11 mouse cellular contexts compared by ENCODE assay signal in the genomic region with DNA sequence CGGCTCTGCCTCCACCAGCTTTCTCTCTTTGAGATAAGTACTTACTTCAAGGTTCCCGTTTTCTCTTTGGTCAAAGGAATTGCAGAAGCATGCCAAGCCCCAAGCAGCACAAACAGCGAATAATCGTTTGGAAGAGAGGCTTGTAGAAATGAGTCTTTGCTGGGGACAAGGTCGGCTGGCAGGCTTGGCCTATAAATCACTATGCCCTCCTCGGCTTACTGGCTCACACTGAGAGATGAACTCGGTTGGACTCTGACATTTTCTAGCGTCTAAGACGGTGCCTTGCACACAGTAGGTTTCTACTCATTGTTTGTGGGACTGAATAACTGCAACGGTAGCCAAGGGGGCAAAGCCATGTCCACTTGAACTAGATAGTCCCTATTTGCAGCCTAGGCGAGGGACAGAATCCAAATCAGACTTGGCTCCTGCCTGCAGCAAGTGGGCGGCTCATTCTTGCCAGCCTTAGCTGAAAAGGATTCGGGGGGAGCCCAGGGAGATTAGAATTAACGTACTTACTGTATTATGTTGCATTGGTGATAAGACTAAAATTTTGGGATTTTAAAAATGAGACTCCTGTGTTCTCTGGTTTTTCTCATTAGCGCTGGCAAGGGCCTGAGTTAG.
DNase-seq lines count a peak whose midpoint lies in the region; ATAC-seq lines count a peak whose summit lies in the region.
"Had no signal": no experiment of that assay in that cellular context is flagged by ENCODE, and none has a peak within 500 bp of the region (broad histone marks: within the 10 kb centered on the region; RNA-seq: fewer than 3 reads in every experiment).

No protein-coding gene starts in this region.

- H3K9ac ChIP-seq in hindbrain, embryonic 13.5 days = no peak overlapping the region
- H3K9ac ChIP-seq in hindbrain, embryonic 11.5 days (ENCODE audit: low read depth, low read length) = no peak overlapping the region
- H3K9ac ChIP-seq in stomach, embryonic 16.5 days (ENCODE audit: low read length) = peak overlapping the region; percentile 2; the same call in 1 of the 2 replicates
- H3K9ac ChIP-seq: embryonic facial prominence, embryonic 15.5 days; limb, embryonic 13.5 days had no signal

- 69% methylated on average over 15 of the region's 15 CpGs for WGBS in hindbrain, embryonic 13.5 days
- WGBS in hindbrain, embryonic 11.5 days = 81% methylated on average over 15 of the region's 15 CpGs
- 66% methylated on average over 15 of the region's 15 CpGs for WGBS in stomach, embryonic 16.5 days

- peak; percentile 70 to 73 for DNase-seq in cerebellum, postnatal 10 days
- no peak for DNase-seq in cerebellum, adult 9-10 months
- no peak for DNase-seq in hindbrain, embryonic 11.5 days (ENCODE audit: low spot score)
- DNase-seq in ovary, adult 18-20 months (ENCODE audit: low spot score) = peak; percentile 70
- no peak for DNase-seq in ovary, postnatal 10 days (ENCODE audit: low spot score)
- DNase-seq in retina, embryonic 14.5 days (ENCODE audit: low spot score) = no peak

- peak overlapping the region; percentile 32; the same call in 1 of the 2 replicates for H3K27ac ChIP-seq in hindbrain, embryonic 13.5 days
- no peak overlapping the region for H3K27ac ChIP-seq in hindbrain, embryonic 11.5 days (ENCODE audit: low read depth, low read length)
- peak overlapping the region; percentile 46; the same call in 1 of the 2 replicates for H3K27ac ChIP-seq in stomach, embryonic 16.5 days (ENCODE audit: low read length)
- H3K27ac ChIP-seq: embryonic facial prominence, embryonic 15.5 days; kidney, postnatal 0 days; limb, embryonic 13.5 days had no signal

- H3K27me3 ChIP-seq in hindbrain, embryonic 13.5 days = no peaks in the 10 kb centered on the region
- no peaks in the 10 kb centered on the region for H3K27me3 ChIP-seq in hindbrain, embryonic 11.5 days (ENCODE audit: control insufficient read depth, insufficient read depth, low read length)
- no peaks in the 10 kb centered on the region for H3K27me3 ChIP-seq in stomach, embryonic 16.5 days (ENCODE audit: control insufficient read depth, insufficient read depth, low read length)
- H3K27me3 ChIP-seq: embryonic facial prominence, embryonic 15.5 days; limb, embryonic 13.5 days had no signal

- no peak overlapping the region for H3K4me3 ChIP-seq in hindbrain, embryonic 13.5 days
- no peak overlapping the region for H3K4me3 ChIP-seq in hindbrain, embryonic 11.5 days (ENCODE audit: low read depth, low read length)
- no peak overlapping the region for H3K4me3 ChIP-seq in stomach, embryonic 16.5 days (replicated peaks; ENCODE audit: low read length)
- H3K4me3 ChIP-seq: embryonic facial prominence, embryonic 15.5 days; limb, embryonic 13.5 days had no signal

- H3K4me1 ChIP-seq in hindbrain, embryonic 13.5 days (replicated peaks) = peaks cover 76% of the 10 kb centered on the region
- peaks cover 3% of the 10 kb centered on the region; the same call in 1 of the 2 replicates for H3K4me1 ChIP-seq in hindbrain, embryonic 11.5 days (replicated peaks; ENCODE audit: control insufficient read depth, insufficient read depth, low read length)
- peaks cover 18% of the 10 kb centered on the region; the same call in 1 of the 2 replicates for H3K4me1 ChIP-seq in stomach, embryonic 16.5 days (ENCODE audit: control insufficient read depth, insufficient read depth, low read length)

- no peaks in the 10 kb centered on the region for H3K36me3 ChIP-seq in hindbrain, embryonic 13.5 days
- no peaks in the 10 kb centered on the region for H3K36me3 ChIP-seq in hindbrain, embryonic 11.5 days (ENCODE audit: control insufficient read depth, insufficient read depth, low read length)
- H3K36me3 ChIP-seq in stomach, embryonic 16.5 days (ENCODE audit: control insufficient read depth, insufficient read depth, low read length) = no peaks in the 10 kb centered on the region
- H3K36me3 ChIP-seq: embryonic facial prominence, embryonic 15.5 days; limb, embryonic 13.5 days had no signal

- H3K9me3 ChIP-seq in hindbrain, embryonic 13.5 days = no peaks in the 10 kb centered on the region
- H3K9me3 ChIP-seq in hindbrain, embryonic 11.5 days (ENCODE audit: control insufficient read depth, low read length) = no peaks in the 10 kb centered on the region
- no peaks in the 10 kb centered on the region for H3K9me3 ChIP-seq in stomach, embryonic 16.5 days (replicated peaks; ENCODE audit: control insufficient read depth, low read length)
- H3K9me3 ChIP-seq: embryonic facial prominence, embryonic 15.5 days; limb, embryonic 13.5 days had no signal

- ATAC-seq in hindbrain, embryonic 13.5 days (ENCODE audit: low FRiP score) = no peak
- no peak for ATAC-seq in hindbrain, embryonic 11.5 days (ENCODE audit: low FRiP score)
- ATAC-seq in stomach, embryonic 16.5 days (ENCODE audit: insufficient read depth, low FRiP score) = no peak

- no peak overlapping the region for H3K4me2 ChIP-seq in hindbrain, embryonic 13.5 days
- no peak overlapping the region for H3K4me2 ChIP-seq in hindbrain, embryonic 11.5 days (replicated peaks; ENCODE audit: low read depth, low read length)
- H3K4me2 ChIP-seq in stomach, embryonic 16.5 days (ENCODE audit: low read depth, low read length) = no peak overlapping the region
- H3K4me2 ChIP-seq: embryonic facial prominence, embryonic 15.5 days; limb, embryonic 13.5 days had no signal

Comparison
In these comparisons a context has a peak if more than half of its experiments do, and no peak if none do; other contexts are left out.
1. DNase-seq: peak in cerebellum, postnatal 10 days (2 of 2) and ovary, adult 18-20 months (single experiment); none in cerebellum, adult 9-10 months (single experiment), hindbrain, embryonic 11.5 days (single experiment), ovary, postnatal 10 days (single experiment) and retina, embryonic 14.5 days (single experiment).